Mouse (Mus musculus): ENCODE measurements around the gene Asic2. TPM values are rescaled to one million over a fixed set of nuclear protein-coding genes. Genes with fewer than 3 reads are reported as not detected.

Gene Asic2
- polyA plus RNA-seq, 1 experiment from 2014 or later, result 3.1 TPM

DNA sequence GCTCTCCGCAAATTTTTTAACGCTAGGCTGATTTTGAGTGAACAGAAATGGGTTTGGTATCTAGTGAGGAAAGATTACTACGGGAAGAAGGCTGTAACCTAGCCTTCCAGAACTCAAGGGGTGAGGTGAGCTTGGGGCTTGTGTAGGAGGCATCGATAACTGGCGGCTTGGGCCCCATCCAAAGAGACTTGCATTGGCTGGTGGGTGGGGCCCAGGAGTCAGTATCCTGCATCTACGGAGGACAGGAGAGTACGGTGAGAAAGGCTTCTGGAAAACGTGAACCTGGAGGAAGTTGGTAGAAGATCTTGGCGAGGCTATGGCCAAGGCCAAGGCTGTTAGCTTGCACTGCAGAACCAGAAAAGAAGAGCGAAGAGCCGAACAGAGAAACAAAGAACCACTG lies 1113.8 kb downstream of the Asic2 start:
- H3K36me3 ChIP-seq, result no peaks in the 10 kb centered on the region
- no peaks in the 10 kb centered on the region for H3K27me3 ChIP-seq
- ATAC-seq (ENCODE audit: low FRiP score, low read depth), result no peak
- no peaks in the 10 kb centered on the region for H3K9me3 ChIP-seq
- 88% methylated on average over 11 of the region's 11 CpGs for WGBS
- no peak overlapping the region for H3K27ac ChIP-seq (replicated peaks)
- H3K4me3 ChIP-seq, result no peak overlapping the region
- H3K4me1 ChIP-seq, result 0 out of 2 replicates have a peak, but pooled peaks cover 7% of the 10 kb centered on the region
- no peak overlapping the region for H3K9ac ChIP-seq (replicated peaks)
- H3K4me2 ChIP-seq (replicated peaks), result no peak overlapping the region

DNA sequence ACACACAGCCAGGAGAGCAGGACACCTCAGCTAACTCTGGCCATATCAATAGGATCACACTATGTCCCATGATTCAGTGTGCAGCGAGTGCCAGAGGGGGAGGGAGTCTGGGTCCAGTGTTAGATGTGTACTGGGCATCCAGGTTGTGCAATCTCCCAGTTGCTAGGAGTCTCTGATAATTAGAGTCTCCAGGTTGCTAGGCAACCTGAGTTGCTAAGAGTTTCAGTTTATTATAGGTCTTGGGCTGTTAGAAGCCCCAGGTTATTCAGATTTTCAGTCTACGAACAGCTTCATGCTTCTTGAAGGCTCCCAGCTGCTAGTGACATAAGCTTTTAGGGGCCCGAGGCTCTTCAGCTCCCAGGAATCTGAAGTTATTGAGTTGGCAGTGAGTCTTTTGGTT lies 1115.2 kb downstream of the Asic2 start:
- ATAC-seq (ENCODE audit: low FRiP score, low read depth), result no peak
- Histone ChIP-seq H3K36me3 (no peaks in the 10 kb centered on the region), H3K27me3 (no peaks in the 10 kb centered on the region), H3K9ac (replicated peaks) (no peak overlapping the region), H3K4me2 (replicated peaks) (no peak overlapping the region), H3K4me3 (no peak overlapping the region), H3K27ac (replicated peaks) (no peak overlapping the region), H3K4me1 (0 out of 2 replicates have a peak, but pooled peaks cover 7% of the 10 kb centered on the region), H3K9me3 (no peaks in the 10 kb centered on the region)
- 59% methylated on average over 3 of the region's 3 CpGs for WGBS

DNA sequence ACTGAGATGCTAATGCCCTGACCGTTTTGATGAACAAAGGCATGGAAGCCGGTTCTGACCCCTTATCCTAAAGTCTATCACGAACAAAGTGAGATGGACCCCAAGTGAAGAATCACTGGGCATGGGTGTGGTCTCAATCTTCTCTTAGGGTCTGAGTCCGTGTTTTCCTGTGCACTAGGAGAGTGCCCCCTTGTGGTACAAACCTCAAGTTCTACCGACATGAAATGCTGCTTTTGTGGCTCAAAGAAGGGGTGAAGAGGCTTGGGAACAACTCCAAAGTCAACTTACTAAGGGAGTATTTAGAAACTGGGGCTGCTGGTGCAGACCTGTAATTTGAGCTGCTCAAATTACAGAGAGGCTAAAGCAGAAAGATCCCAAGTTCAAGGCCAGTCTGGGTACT lies 1116.4 kb downstream of the Asic2 start:
- no peaks in the 10 kb centered on the region for H3K36me3 ChIP-seq
- H3K9ac ChIP-seq (replicated peaks), result no peak overlapping the region
- no peak overlapping the region for H3K27ac ChIP-seq (replicated peaks)
- no peaks in the 10 kb centered on the region for H3K27me3 ChIP-seq
- WGBS, result 48% methylated on average over 5 of the region's 5 CpGs
- H3K4me1 ChIP-seq, result 0 out of 2 replicates have a peak, but pooled peaks cover 7% of the 10 kb centered on the region
- ATAC-seq (ENCODE audit: low FRiP score, low read depth), result no peak
- H3K9me3 ChIP-seq, result no peaks in the 10 kb centered on the region
- H3K4me2 ChIP-seq (replicated peaks), result no peak overlapping the region
- no peak overlapping the region for H3K4me3 ChIP-seq

DNA sequence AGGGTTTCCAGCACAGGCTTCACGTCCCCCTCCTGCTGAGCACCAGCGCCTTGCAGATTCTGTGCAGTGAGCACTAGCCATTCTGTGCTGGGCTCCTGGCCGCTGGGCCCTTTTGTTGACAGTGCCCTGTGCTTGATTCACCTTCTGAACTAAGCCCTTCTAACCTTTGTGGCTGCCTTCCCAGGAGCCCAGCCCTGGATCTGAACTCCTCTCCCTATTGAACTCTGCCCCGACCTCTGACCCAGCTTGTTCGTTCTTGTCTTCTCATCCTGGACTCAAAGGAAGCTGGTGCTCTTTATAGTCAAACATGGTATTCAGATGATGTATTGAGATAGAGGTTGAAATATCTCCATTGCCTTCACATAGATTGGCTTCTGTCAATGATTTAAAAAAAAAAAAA lies 1120.1 kb downstream of the Asic2 start:
- H3K4me2 ChIP-seq (replicated peaks), result no peak overlapping the region
- WGBS, result 38% methylated on average over 5 of the region's 5 CpGs

DNA sequence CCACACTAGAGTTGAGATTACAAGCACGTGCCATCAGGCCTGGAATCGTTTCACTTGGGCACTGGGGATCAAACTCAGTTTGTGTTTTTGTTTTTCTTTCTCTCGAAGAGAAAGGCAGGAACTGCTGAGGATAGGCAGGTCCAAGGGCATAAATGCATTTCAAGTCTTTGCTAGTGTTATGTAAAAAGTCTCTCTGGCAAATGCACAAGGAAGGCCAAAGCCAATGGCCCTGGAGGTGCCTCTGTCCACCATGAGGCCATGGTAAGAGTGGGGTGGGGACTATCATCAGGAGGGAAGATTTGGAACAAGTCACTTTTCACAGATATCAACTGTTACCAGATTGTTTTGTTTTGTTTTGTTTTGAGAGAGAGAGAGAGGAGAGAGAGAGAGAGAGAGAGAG lies 1122.1 kb downstream of the Asic2 start:
- H3K4me1 ChIP-seq, result no peaks in the 10 kb centered on the region
- H3K9ac ChIP-seq (replicated peaks), result no peak overlapping the region
- ATAC-seq (ENCODE audit: low FRiP score, low read depth), result no peak
- H3K4me3 ChIP-seq, result no peak overlapping the region
- H3K4me2 ChIP-seq (replicated peaks), result no peak overlapping the region
- 46% methylated on average over 3 of the region's 3 CpGs for WGBS
- no peaks in the 10 kb centered on the region for H3K36me3 ChIP-seq
- no peaks in the 10 kb centered on the region for H3K9me3 ChIP-seq
- no peaks in the 10 kb centered on the region for H3K27me3 ChIP-seq
- H3K27ac ChIP-seq (replicated peaks), result no peak overlapping the region

More for the DNA sequence above, 1120.1 kb downstream of the Asic2 start:
- no peak for ATAC-seq (ENCODE audit: low FRiP score, low read depth)
- H3K9ac ChIP-seq (replicated peaks), result no peak overlapping the region
- H3K9me3 ChIP-seq, result no peaks in the 10 kb centered on the region
- no peaks in the 10 kb centered on the region for H3K27me3 ChIP-seq
- H3K4me1 ChIP-seq, result 0 out of 2 replicates have a peak, but pooled peaks cover 5% of the 10 kb centered on the region
- no peak overlapping the region for H3K27ac ChIP-seq (replicated peaks)
- no peaks in the 10 kb centered on the region for H3K36me3 ChIP-seq
- no peak overlapping the region for H3K4me3 ChIP-seq

DNA sequence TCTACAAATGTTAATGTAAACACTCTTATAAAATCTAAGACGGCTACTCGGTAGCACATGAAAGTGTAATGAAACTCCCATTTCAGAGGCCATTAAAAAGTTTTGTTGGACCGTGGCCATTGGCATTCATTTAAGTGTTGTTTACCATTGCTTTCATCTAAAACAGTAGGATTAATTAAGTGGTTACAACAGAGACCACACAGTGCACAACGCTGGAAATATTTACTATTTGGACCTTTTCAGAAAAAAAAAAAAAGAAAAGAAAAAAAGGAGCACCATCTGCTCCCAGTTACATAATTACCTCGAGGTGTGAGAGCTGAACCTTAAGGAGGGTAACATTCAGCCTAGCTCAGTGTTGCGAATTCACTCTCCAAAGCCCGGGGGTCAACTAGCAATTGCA lies 1122.8 kb downstream of the Asic2 start:
- 62% methylated on average over 7 of the region's 7 CpGs for WGBS

DNA sequence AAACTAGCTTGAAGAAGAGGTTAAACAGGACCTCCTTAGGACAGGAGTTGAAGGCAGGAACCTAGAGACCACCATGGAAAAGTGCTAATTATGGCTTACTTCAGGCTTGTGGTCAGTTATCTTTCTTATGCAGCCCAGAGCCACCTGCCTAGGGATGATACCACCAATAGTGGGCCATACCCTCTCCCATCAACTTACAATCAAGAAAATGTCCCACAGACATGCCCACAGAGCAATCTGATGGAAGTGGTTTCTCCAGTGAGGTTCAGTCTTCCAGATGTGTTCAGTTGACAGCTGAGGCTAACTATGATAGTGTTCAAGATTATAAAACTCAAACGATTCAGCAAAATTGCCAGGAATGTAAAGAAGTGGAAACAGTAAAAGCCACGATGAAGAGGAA lies 1124.8 kb downstream of the Asic2 start:
- no peak for ATAC-seq (ENCODE audit: low FRiP score, low read depth)
- Histone ChIP-seq H3K27me3 (no peaks in the 10 kb centered on the region), H3K4me1 (no peaks in the 10 kb centered on the region), H3K9ac (replicated peaks) (no peak overlapping the region), H3K27ac (replicated peaks) (no peak overlapping the region), H3K36me3 (no peaks in the 10 kb centered on the region), H3K9me3 (no peaks in the 10 kb centered on the region), H3K4me3 (no peak overlapping the region), H3K4me2 (replicated peaks) (no peak overlapping the region)
- 95% methylated on average over 2 of the region's 2 CpGs for WGBS

More for the DNA sequence above, 1122.8 kb downstream of the Asic2 start:
- no peaks in the 10 kb centered on the region for H3K4me1 ChIP-seq
- H3K27ac ChIP-seq (replicated peaks), result no peak overlapping the region
- H3K36me3 ChIP-seq, result no peaks in the 10 kb centered on the region
- H3K4me2 ChIP-seq (replicated peaks), result no peak overlapping the region
- H3K9ac ChIP-seq (replicated peaks), result no peak overlapping the region
- ATAC-seq (ENCODE audit: low FRiP score, low read depth), result no peak
- no peak overlapping the region for H3K4me3 ChIP-seq
- H3K9me3 ChIP-seq, result no peaks in the 10 kb centered on the region
- no peaks in the 10 kb centered on the region for H3K27me3 ChIP-seq

DNA sequence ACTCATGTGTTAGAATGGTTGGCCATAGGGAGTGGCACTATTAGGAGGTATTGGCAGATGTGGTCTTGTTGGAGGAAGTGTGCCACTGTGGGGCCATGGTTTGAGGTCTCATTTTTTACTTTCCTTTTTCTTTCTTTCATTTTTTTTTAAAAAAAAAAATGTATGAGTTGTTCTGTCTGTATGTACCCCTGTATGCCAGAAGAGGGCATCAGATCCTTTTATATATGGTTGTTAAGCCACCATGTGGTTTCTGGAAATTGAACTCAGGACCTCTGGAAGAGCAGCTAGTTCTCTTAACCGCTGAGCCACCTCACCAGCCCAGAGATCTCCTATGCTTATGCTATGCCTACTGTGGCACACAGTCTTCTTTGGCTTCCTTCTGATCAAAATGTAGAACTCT lies 1129.5 kb downstream of the Asic2 start:
- Histone ChIP-seq H3K4me2 (replicated peaks) (no peak overlapping the region), H3K4me1 (no peaks in the 10 kb centered on the region), H3K4me3 (no peak overlapping the region), H3K27me3 (no peaks in the 10 kb centered on the region), H3K27ac (replicated peaks) (no peak overlapping the region), H3K9ac (replicated peaks) (no peak overlapping the region), H3K36me3 (no peaks in the 10 kb centered on the region), H3K9me3 (no peaks in the 10 kb centered on the region)
- WGBS, result 64% methylated on average over 1 of the region's 1 CpGs
- ATAC-seq (ENCODE audit: low FRiP score, low read depth), result no peak

DNA sequence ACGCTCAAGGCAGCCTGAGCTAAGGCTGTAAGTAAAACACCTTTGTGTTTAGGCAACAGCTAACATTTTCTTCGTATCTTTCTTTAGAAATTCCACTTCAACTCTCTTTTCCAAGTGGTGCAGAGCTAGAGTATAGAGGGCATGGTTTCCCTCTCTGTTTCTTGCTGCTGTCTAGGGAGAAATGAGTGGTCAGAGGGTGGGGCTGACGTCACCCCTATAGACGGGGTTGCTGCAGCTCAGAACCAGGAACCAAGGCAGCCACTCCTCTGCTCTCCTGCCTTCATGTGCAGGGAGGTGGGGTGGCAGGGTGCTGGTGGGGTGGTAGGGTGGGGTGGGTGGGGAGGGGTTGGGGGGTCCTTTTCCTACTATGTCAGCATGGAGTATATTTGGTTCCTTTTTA lies 1132.4 kb downstream of the Asic2 start:
- no peak overlapping the region for H3K9ac ChIP-seq (replicated peaks)
- H3K4me1 ChIP-seq, result peaks cover 10% of the 10 kb centered on the region
- no peak overlapping the region for H3K4me2 ChIP-seq (replicated peaks)
- no peaks in the 10 kb centered on the region for H3K27me3 ChIP-seq
- H3K27ac ChIP-seq (replicated peaks), result no peak overlapping the region
- H3K9me3 ChIP-seq, result no peaks in the 10 kb centered on the region
- H3K36me3 ChIP-seq, result no peaks in the 10 kb centered on the region
- H3K4me3 ChIP-seq, result no peak overlapping the region
- no peak for ATAC-seq (ENCODE audit: low FRiP score, low read depth)
- 85% methylated on average over 4 of the region's 4 CpGs for WGBS

DNA sequence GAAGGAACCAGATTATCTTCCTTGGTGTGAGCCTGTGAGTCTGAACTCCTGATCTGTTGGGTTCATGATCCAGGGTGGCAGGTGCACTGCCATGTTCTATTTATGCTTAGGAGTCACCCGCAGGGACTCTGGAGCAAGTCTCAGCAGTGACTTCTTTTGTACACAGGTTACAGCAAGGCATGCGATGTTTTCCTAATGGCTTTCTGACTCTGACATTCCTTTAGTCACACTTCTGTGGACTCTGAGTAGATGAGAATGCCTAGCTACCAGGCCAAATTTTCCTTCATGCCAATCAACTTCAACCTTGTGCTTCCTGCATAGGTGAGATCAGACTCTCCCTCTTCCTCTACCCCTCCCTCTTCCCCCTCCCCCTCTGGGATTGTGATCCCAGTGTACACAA lies 1132.9 kb downstream of the Asic2 start:
- H3K4me3 ChIP-seq, result no peak overlapping the region
- ATAC-seq (ENCODE audit: low FRiP score, low read depth), result no peak
- H3K27ac ChIP-seq (replicated peaks), result no peak overlapping the region
- no peak overlapping the region for H3K9ac ChIP-seq (replicated peaks)
- H3K9me3 ChIP-seq, result no peaks in the 10 kb centered on the region
- 85% methylated on average over 2 of the region's 2 CpGs for WGBS
- no peaks in the 10 kb centered on the region for H3K27me3 ChIP-seq
- no peak overlapping the region for H3K4me2 ChIP-seq (replicated peaks)
- peaks cover 10% of the 10 kb centered on the region for H3K4me1 ChIP-seq
- H3K36me3 ChIP-seq, result no peaks in the 10 kb centered on the region

Other genes starting within 250 kb of the Asic2 start
- 0.46 and 0.52 TPM in 2 replicates for gene 5530401A14Rik, start 107.8 kb downstream of the Asic2 start, polyA plus RNA-seq (2016; fragmentation: Nextera tagmentation; extraction: Ambion mirVana)
- 0.82 and 0.98 TPM in 2 replicates for gene Ccl2, start 67.1 kb upstream of the Asic2 start, polyA plus RNA-seq (2016; fragmentation: Nextera tagmentation; extraction: Ambion mirVana)
- not detected in 2 replicates for gene Gm17268, start 70.1 kb upstream of the Asic2 start, polyA plus RNA-seq (2016; fragmentation: Nextera tagmentation; extraction: Ambion mirVana)
- gene Ccl7, start 77.3 kb upstream of the Asic2 start, polyA plus RNA-seq (2016; fragmentation: Nextera tagmentation; extraction: Ambion mirVana), result 0.60 and 1.8 TPM in 2 replicates
- not detected in 2 replicates for gene Ccl11, start 89.4 kb upstream of the Asic2 start, polyA plus RNA-seq (2016; fragmentation: Nextera tagmentation; extraction: Ambion mirVana)
- gene Ccl12, start 133.4 kb upstream of the Asic2 start, polyA plus RNA-seq (2016; fragmentation: Nextera tagmentation; extraction: Ambion mirVana), result 0.61 and 1.8 TPM in 2 replicates
- not detected in 2 replicates for gene Ccl8, start 146.7 kb upstream of the Asic2 start, polyA plus RNA-seq (2016; fragmentation: Nextera tagmentation; extraction: Ambion mirVana)